Mouse (Mus musculus) heart, embryonic 10.5 days (tissue): ENCODE results near the gene Meiob. TPM values are rescaled to one million over a fixed set of nuclear protein-coding genes. Genes with fewer than 3 reads are reported as not detected.
A peak's percentile ranks its signal among the peaks of the same experiment; 100 is the strongest.

Experiments used
- DNase-seq: peaks from one replicate; pipeline ENCODE4 v3.0.0-alpha.2; 2017; ENCODE audit warnings: low spot score
- H3K27ac ChIP-seq: fragments of 300-500 bp; sonication (generic); 2 replicates; pipeline ENCODE4 v1.5.1; 2016; ENCODE audit warnings: mild to moderate bottlenecking
- H3K27me3 ChIP-seq: fragments of 300-500 bp; sonication (generic); 2 replicates; pipeline ENCODE4 v1.6.1; 2016; ENCODE audit warnings: mild to moderate bottlenecking; ENCODE audit not compliant: poor library complexity, insufficient read depth, severe bottlenecking
- H3K36me3 ChIP-seq: fragments of 300-500 bp; sonication (generic); 2 replicates; pipeline ENCODE4 v1.6.1; 2016; ENCODE audit warnings: mild to moderate bottlenecking, moderate library complexity
- H3K4me1 ChIP-seq: fragments of 300-500 bp; sonication (generic); 2 replicates; pipeline ENCODE4 v1.6.1; 2016; ENCODE audit warnings: mild to moderate bottlenecking
- H3K4me3 ChIP-seq: fragments of 300-500 bp; sonication (generic); 2 replicates; pipeline ENCODE4 v1.5.1; 2016; ENCODE audit warnings: mild to moderate bottlenecking, moderate library complexity
- H3K9me3 ChIP-seq: fragments of 300-500 bp; sonication (generic); 2 replicates; pipeline ENCODE4 v1.6.1; 2016; ENCODE audit warnings: mild to moderate bottlenecking, moderate library complexity
- WGBS: fragments of 180-500 bp; shearing (Covaris S2); methylation state at CpG from one replicate; pipeline ENCODE4 v1.1.7; 2016; 5-methylcytosine and 5-hydroxymethylcytosine counted together
- polyA plus RNA-seq: library from polyadenylated mRNA; unstranded; fragments of >200 nt; fragmentation: Nextera tagmentation; extraction: Ambion mirVana; gene quantifications from 2 replicates; pipeline ENCODE4 v1.2.1, GENCODE M21; 2016

Meiob gene
- polyA plus RNA-seq, 1 experiment from 2014 or later, result not detected

GRCm38 (mm10) chr17:24858967-24859366, 54.9 kb downstream of the Meiob start:
- no peak for DNase-seq
- H3K27me3 ChIP-seq, result no peaks in the 10 kb centered on the region
- no peak overlapping the region for H3K4me3 ChIP-seq
- 85% methylated on average over 6 of the region's 6 CpGs for WGBS
- peaks cover 57% of the 10 kb centered on the region; the same call in 1 of the 2 replicates for H3K36me3 ChIP-seq
- no peaks in the 10 kb centered on the region for H3K4me1 ChIP-seq
- H3K27ac ChIP-seq, result no peak overlapping the region
- H3K9me3 ChIP-seq, result no peaks in the 10 kb centered on the region

GRCm38 (mm10) chr17:24860076-24860475, 56.0 kb downstream of the Meiob start:
- no peak overlapping the region for H3K27ac ChIP-seq
- DNase-seq, result no peak
- H3K4me3 ChIP-seq, result no peak overlapping the region
- H3K27me3 ChIP-seq, result no peaks in the 10 kb centered on the region
- no peaks in the 10 kb centered on the region for H3K9me3 ChIP-seq
- peaks cover 54% of the 10 kb centered on the region; the same call in 1 of the 2 replicates for H3K36me3 ChIP-seq
- WGBS, result 81% methylated on average over 8 of the region's 8 CpGs
- no peaks in the 10 kb centered on the region for H3K4me1 ChIP-seq

- WGBS, result 87% methylated on average over 3 of the region's 3 CpGs
- H3K9me3 ChIP-seq, result no peaks in the 10 kb centered on the region
- H3K4me1 ChIP-seq, result no peaks in the 10 kb centered on the region
- H3K36me3 ChIP-seq, result peaks cover 51% of the 10 kb centered on the region
- no peak overlapping the region for H3K4me3 ChIP-seq
- no peak overlapping the region for H3K27ac ChIP-seq
- H3K27me3 ChIP-seq, result no peaks in the 10 kb centered on the region
- DNase-seq, result no peak
These were observed 57.7 kb downstream of the Meiob start for GRCm38 (mm10) chr17:24861785-24862184.

DNA sequence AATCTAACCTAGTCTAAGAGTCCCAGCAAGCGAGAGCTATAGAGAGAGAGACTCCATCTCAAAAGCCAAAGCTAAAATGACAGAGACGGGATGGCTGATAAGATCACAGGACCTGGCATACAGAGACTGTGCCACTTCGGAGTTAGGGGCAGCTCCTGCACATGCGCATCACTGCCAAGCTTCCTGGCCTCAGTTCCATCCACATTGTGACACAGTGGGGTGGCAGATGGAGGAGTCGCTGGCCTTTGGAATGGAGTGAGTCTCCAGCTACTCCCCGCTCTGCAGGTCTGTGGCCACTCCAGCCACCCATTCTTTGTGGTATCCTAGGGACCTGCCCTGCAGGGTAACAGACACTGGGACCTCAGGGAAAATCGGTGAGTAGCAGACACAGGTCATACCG, 61.7 kb downstream of the Meiob start, which contains the start of gene Igfals:
Igfals (plus strand) TSS at position 222 of the 400 bp plus-strand sequence.
- Histone ChIP-seq H3K4me1 (no peaks in the 10 kb centered on the region), H3K27ac (no peak within 1 kb of the TSS), H3K9me3 (no peaks in the 10 kb centered on the region), H3K27me3 (no peaks in the 10 kb centered on the region), H3K4me3 (no peak within 1 kb of the TSS), H3K36me3 (peaks cover 33% of the 10 kb centered on the region)
- 80% methylated on average over 8 of the region's 8 CpGs for WGBS
- DNase-seq, result no peak

DNA sequence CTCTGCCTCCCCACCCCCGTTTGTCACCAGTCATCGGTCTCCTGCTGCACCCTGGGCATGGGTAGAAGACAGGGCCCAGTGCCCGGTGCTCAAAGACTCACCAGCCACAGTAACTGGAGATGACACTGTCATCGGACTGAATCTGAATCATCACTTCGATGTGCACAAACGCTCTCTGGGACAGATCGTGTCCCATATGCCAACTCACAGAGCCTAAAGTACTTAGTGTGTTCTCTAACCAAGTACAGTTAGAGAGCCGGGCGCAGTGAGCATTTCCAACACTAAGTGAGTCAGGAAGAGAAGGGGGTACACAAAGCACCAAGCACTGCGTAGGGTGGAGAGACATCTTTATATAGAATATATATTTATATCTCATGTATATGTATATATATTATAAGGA, 63.8 kb downstream of the Meiob start:
- no peaks in the 10 kb centered on the region for H3K27me3 ChIP-seq
- H3K27ac ChIP-seq, result no peak overlapping the region
- no peak overlapping the region for H3K4me3 ChIP-seq
- DNase-seq, result no peak
- H3K9me3 ChIP-seq, result no peaks in the 10 kb centered on the region
- WGBS, result 91% methylated on average over 10 of the region's 10 CpGs
- H3K4me1 ChIP-seq, result no peaks in the 10 kb centered on the region
- peaks cover 14% of the 10 kb centered on the region for H3K36me3 ChIP-seq

GRCm38 (mm10) chr17:24873695-24874404, 69.8 kb downstream of the Meiob start:
- no peak overlapping the region for H3K27ac ChIP-seq
- no peak overlapping the region for H3K4me3 ChIP-seq
- DNase-seq, result no peak
- H3K4me1 ChIP-seq, result peaks cover 11% of the 10 kb centered on the region
- H3K27me3 ChIP-seq, result no peaks in the 10 kb centered on the region
- H3K36me3 ChIP-seq, result no peaks in the 10 kb centered on the region
- H3K9me3 ChIP-seq, result no peaks in the 10 kb centered on the region
- WGBS, result 45% methylated on average over 4 of the region's 4 CpGs

GRCm38 (mm10) chr17:24874405-24874745, 70.3 kb downstream of the Meiob start:
- Histone ChIP-seq H3K9me3 (no peaks in the 10 kb centered on the region), H3K36me3 (no peaks in the 10 kb centered on the region), H3K4me3 (no peak overlapping the region), H3K4me1 (peaks cover 11% of the 10 kb centered on the region), H3K27ac (no peak overlapping the region), H3K27me3 (no peaks in the 10 kb centered on the region)
- no peak for DNase-seq
- WGBS, result 40% methylated on average over 1 of the region's 1 CpGs

- Histone ChIP-seq H3K36me3 (no peaks in the 10 kb centered on the region), H3K9me3 (no peaks in the 10 kb centered on the region), H3K4me3 (no peak overlapping the region), H3K4me1 (peaks cover 11% of the 10 kb centered on the region), H3K27ac (no peak overlapping the region), H3K27me3 (no peaks in the 10 kb centered on the region)
- no peak for DNase-seq
- 76% methylated on average over 8 of the region's 8 CpGs for WGBS
These were observed 70.9 kb downstream of the Meiob start for GRCm38 (mm10) chr17:24874989-24875388.

- Histone ChIP-seq H3K27ac (peak overlapping the region; percentile 48), H3K4me1 (peaks cover 23% of the 10 kb centered on the region)
- WGBS, result 59% methylated on average over 10 of the region's 10 CpGs
These were observed 73.4 kb downstream of the Meiob start for GRCm38 (mm10) chr17:24877336-24878116.

DNA sequence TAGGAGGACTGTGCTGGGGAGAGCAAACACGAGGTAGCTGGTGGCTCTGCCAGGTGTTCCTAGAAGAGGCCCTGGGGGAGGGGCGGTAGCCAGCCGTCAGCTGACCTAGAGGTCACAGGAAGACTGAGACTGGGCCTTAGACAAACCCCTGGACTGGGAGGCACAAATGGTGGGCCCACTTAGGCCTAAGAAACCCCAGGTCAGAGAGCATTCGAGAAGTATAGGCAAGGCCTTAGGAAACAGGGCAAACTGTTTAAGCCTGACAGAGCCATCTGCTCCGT, 74.0 kb downstream of the Meiob start:
- 39% methylated on average over 5 of the region's 5 CpGs for WGBS
- Histone ChIP-seq H3K27ac (peak overlapping the region; percentile 48), H3K36me3 (peaks cover 11% of the 10 kb centered on the region), H3K4me1 (peaks cover 23% of the 10 kb centered on the region), H3K27me3 (no peaks in the 10 kb centered on the region), H3K9me3 (no peaks in the 10 kb centered on the region), H3K4me3 (no peak overlapping the region)
- DNase-seq, result no peak

More at GRCm38 (mm10) chr17:24877336-24878116, 73.4 kb downstream of the Meiob start:
- Histone ChIP-seq H3K9me3 (no peaks in the 10 kb centered on the region), H3K4me3 (no peak overlapping the region), H3K27me3 (no peaks in the 10 kb centered on the region), H3K36me3 (peaks cover 6% of the 10 kb centered on the region; the same call in 1 of the 2 replicates)
- DNase-seq, result no peak

DNA sequence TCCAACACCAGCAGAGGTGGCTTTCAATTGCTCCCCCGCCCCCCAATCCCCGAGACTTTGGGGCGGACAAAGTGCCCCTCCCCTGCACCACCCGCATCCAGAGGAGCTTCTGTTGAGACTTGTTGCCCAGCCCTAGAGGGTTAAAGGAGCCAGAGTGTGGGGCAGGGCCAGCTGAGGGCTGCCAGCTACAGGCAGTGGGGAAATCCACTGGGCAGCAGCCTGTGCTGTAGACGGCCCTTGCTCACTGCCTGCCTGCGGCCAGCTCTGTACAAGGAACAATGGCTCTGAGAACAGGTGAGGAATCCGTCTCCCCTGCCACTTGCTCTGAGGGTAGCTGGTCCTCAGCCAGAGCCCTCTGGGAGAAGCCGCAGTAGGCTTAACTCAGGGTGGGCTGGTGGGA, 74.4 kb downstream of the Meiob start:
- Histone ChIP-seq H3K27ac (peak overlapping the region; percentile 48; the same call in 1 of the 2 replicates), H3K36me3 (peaks cover 16% of the 10 kb centered on the region), H3K4me1 (peaks cover 23% of the 10 kb centered on the region), H3K27me3 (no peaks in the 10 kb centered on the region), H3K4me3 (no peak overlapping the region), H3K9me3 (no peaks in the 10 kb centered on the region)
- 82% methylated on average over 8 of the region's 8 CpGs for WGBS
- DNase-seq, result no peak

DNA sequence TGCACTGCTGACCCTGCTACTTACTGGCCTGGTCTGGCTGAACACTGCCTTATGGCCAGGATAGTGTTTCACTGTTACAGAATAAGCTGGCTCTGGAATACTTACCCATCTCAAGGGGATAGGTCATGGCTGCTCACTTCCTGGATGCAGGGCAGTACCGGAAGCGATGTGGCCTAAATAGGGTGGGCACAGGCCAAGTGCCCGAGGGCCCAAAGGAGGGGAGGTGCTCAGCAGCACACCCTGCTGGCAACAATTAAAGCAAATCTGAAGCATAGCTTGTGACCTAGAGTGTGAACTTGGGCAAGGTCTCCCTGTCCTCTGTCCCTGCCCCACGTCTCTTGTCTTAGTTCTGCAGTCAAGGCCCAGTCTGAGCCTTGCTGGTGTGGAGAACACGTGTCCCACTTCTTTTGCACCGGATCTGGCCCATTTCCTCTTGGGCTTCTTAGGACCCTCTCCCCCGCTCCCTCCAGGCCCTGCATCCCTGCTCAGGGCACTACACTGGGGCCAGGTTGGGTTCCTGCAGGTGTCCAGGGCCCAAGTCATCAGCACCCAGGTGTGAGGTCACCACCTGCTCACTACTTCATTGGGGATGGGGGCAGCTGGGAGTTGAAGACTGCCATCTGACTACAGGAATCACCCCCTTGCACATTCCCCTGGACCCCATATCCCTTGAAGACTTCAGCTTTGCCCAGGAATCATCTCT, 77.8 kb downstream of the Meiob start:
- peaks cover 31% of the 10 kb centered on the region for H3K36me3 ChIP-seq
- no peak overlapping the region for H3K27ac ChIP-seq
- no peaks in the 10 kb centered on the region for H3K9me3 ChIP-seq
- peaks cover 38% of the 10 kb centered on the region for H3K4me1 ChIP-seq
- H3K27me3 ChIP-seq, result no peaks in the 10 kb centered on the region
- DNase-seq, result no peak
- 39% methylated on average over 7 of the region's 7 CpGs for WGBS
- H3K4me3 ChIP-seq, result no peak overlapping the region

DNA sequence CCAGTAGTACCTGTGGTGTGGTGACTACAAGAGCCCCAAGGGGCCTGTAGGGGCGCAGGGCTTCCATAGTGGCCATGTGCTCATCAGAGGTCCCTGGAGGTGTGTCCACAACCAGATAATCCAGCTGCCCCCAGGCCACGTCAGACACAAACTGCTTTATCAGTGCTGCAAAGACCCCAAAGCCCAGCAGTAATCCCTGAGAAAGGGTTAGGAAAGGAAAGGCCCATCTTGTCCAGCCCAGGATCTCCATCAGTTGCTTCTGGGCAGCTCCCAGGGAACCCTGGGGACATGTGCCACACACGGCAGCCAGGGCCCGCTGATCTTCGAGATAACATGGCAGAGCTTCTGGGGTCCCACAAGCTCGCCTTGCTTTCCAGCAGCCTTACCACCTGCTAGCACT, 80.3 kb downstream of the Meiob start:
- H3K4me3 ChIP-seq, result no peak overlapping the region
- 76% methylated on average over 6 of the region's 6 CpGs for WGBS
- peaks cover 40% of the 10 kb centered on the region for H3K36me3 ChIP-seq

More for the DNA sequence above, 80.3 kb downstream of the Meiob start:
- H3K9me3 ChIP-seq, result no peaks in the 10 kb centered on the region
- peaks cover 42% of the 10 kb centered on the region for H3K4me1 ChIP-seq
- H3K27ac ChIP-seq, result no peak overlapping the region
- no peaks in the 10 kb centered on the region for H3K27me3 ChIP-seq
- DNase-seq, result no peak
